Mouse (Mus musculus) kidney, postnatal 0 days (tissue): ENCODE measurements around the gene Slc38a1. TPM values are rescaled to one million over a fixed set of nuclear protein-coding genes. Genes with fewer than 3 reads are reported as not detected.
"Not testable (repeated sequence)": the region's sequence is repeated elsewhere in the genome, so short reads cannot be mapped to it uniquely, and the experiment has no call there.

Experiments used
- ATAC-seq: fragments of 200-750 bp; cut with Nextera tagmentation; replicated peaks from 2 replicates; pipeline ENCODE4 v1.8.0; 2017; ENCODE audit warnings: low read depth, moderate number of reproducible peaks, moderate TSS enrichment, moderate library complexity; ENCODE audit not compliant: low FRiP score
- DNase-seq: peaks from one replicate; pipeline ENCODE4 v3.0.0-alpha.2; 2016; ENCODE audit warnings: low spot score
- H3K27ac ChIP-seq: fragments of 300-500 bp; sonication (generic); 2 replicates; pipeline ENCODE4 v1.5.1; 2014; ENCODE audit warnings: mild to moderate bottlenecking
- H3K27me3 ChIP-seq: fragments of 300-500 bp; sonication (generic); 2 replicates; pipeline ENCODE4 v1.6.1; 2014; ENCODE audit warnings: low read length, mixed read lengths; ENCODE audit not compliant: insufficient read depth
- H3K36me3 ChIP-seq: fragments of 300-500 bp; sonication (generic); 2 replicates; pipeline ENCODE4 v1.6.1; 2014; ENCODE audit warnings: low read length, mixed read lengths; ENCODE audit not compliant: insufficient read depth
- H3K4me1 ChIP-seq: fragments of 300-500 bp; sonication (generic); replicated peaks from 2 replicates; pipeline ENCODE4 v1.6.1; 2014; ENCODE audit warnings: antibody characterized with exemption, low read length, mixed read lengths; ENCODE audit not compliant: insufficient read depth
- H3K4me2 ChIP-seq: fragments of 300-500 bp; sonication (generic); 2 replicates; pipeline ENCODE4 v1.6.1; 2014; ENCODE audit warnings: mild to moderate bottlenecking, low read length, moderate library complexity, mixed read lengths
- H3K4me3 ChIP-seq: fragments of 300-500 bp; sonication (generic); replicated peaks from 2 replicates; pipeline ENCODE4 v1.5.1; 2014; ENCODE audit warnings: low read depth, low read length
- H3K9ac ChIP-seq: fragments of 300-500 bp; sonication (generic); 2 replicates; pipeline ENCODE4 v1.6.1; 2014; ENCODE audit warnings: low read depth, low read length
- H3K9me3 ChIP-seq: fragments of 300-500 bp; sonication (generic); replicated peaks from 2 replicates; pipeline ENCODE4 v1.6.1; 2016; ENCODE audit warnings: low read length, inconsistent platforms, mixed read lengths
- CTCF ChIP-seq: IDR thresholded peaks from 2 replicates; pipeline ENCODE4 v1.5.1; 2016; ENCODE audit warnings: antibody characterized with exemption, low read depth, mild to moderate bottlenecking, moderate library complexity
- WGBS: fragments of 180-500 bp; shearing (Covaris S2); extraction: QIAGEN DNeasy Blood & Tissue Kit; methylation state at CpG from one replicate; pipeline ENCODE4 v1.1.7; 2014; 5-methylcytosine and 5-hydroxymethylcytosine counted together
- polyA plus RNA-seq: library from polyadenylated mRNA; unstranded; fragments of >200 nt; fragmentation: Nextera tagmentation; extraction: Ambion mirVana; gene quantifications from 2 replicates; pipeline ENCODE4 v1.2.1, GENCODE M21; 2015

Gene Slc38a1
- polyA plus RNA-seq, 1 experiment from 2014 or later, result 44.3 TPM

DNA sequence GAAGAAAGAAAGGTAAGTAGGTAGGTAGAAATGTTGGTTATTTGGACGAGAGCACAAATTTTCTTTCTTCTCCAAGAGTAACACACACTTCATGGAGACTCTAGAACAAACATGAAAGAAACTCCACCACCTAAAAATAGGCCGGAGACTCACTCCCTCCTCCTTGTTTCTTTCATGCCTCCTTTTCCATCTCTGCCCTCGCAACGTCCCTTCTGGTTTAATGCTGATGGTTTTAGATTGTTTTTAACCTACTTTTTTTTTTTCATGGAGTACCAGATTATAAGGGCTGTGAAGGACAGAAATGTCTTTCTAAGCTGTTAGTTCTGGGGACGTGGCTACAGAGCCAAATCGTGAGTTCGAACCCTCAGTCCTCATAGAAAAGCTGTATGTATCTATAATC is 14.5 kb downstream of the Slc38a1 start:
- Histone ChIP-seq H3K27ac (no peak overlapping the region), H3K36me3 (peaks cover 7% of the 10 kb centered on the region; the same call in 1 of the 2 replicates), H3K27me3 (no peaks in the 10 kb centered on the region), H3K4me2 (no peak overlapping the region), H3K9me3 (no peaks in the 10 kb centered on the region), H3K4me3 (no peak overlapping the region), H3K4me1 (no peaks in the 10 kb centered on the region), H3K9ac (no peak overlapping the region)
- 91% methylated on average over 7 of the region's 7 CpGs for WGBS
- DNase-seq (no peak), ATAC-seq (no peak)
- TF ChIP-seq CTCF, result no peak

DNA sequence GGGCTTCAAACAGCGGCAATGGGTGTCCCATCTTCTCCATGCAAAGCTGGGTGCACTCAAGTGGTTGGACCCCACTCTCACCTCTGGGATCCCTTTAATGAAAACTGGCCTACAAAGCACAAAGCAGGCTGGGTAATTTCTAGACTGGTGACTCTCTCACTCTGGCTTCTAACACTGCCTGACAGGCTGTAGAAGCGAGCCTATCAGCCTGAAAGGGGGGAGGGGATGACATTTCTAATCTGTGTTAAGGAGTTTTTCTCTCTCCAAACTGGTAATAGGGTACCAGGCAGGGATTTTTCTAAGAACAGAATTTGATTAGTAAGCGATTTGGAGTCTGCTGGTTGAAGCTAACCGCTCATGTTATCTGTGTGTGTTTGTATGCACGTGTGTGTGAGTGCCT is 15.8 kb downstream of the Slc38a1 start:
- Histone ChIP-seq H3K4me3 (no peak overlapping the region), H3K9me3 (no peaks in the 10 kb centered on the region), H3K4me2 (no peak overlapping the region), H3K36me3 (peaks cover 9% of the 10 kb centered on the region; the same call in 1 of the 2 replicates), H3K9ac (no peak overlapping the region), H3K27ac (no peak overlapping the region), H3K27me3 (no peaks in the 10 kb centered on the region), H3K4me1 (no peaks in the 10 kb centered on the region)
- WGBS, result 75% methylated on average over 5 of the region's 5 CpGs
- no peak for DNase-seq
- TF ChIP-seq CTCF, result no peak
- no peak for ATAC-seq

DNA sequence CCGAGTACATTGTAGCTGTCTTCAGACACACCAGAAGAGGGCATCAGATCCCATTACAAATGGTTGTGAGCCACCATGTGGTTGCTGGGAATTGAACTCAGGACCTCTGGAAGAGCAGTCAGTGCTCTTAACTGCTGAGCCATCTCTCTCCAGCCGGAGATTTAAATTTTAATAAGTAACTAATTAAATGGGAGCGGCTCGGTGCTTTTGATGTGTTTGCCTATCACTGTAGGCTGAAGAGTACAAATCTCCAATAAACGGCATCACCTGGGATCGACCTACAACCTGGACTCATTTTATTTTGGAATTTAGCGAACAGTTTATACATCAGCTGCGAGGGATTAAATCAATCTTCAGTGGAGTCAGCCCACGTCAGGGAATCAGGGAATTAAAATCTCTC is 17.7 kb downstream of the Slc38a1 start:
- not testable (repeated sequence) for H3K9ac ChIP-seq, H3K4me2 ChIP-seq, ATAC-seq, H3K4me3 ChIP-seq, H3K27ac ChIP-seq, H3K4me1 ChIP-seq, DNase-seq, H3K9me3 ChIP-seq, H3K36me3 ChIP-seq, H3K27me3 ChIP-seq
- 80% methylated on average over 9 of the region's 9 CpGs for WGBS

DNA sequence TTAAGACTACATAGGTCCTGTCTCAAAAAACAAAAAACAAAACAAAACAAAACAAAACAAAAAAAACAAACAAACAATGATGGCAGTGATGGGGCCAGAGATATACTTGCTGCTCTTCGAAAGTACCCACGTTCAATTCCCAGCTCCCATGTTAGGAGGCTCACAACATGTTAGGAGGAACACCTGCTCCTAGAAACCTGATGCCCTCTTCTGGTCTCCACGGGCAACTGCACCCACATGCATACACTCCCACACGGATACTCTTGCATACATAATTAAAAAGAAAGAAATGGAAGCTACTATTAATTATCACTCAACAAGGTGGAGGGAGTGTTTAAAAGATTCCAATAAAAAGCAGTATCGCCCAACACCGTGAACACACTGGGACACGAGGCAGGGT is 20.3 kb downstream of the Slc38a1 start:
- Histone ChIP-seq H3K27ac (no peak overlapping the region), H3K36me3 (peaks cover 9% of the 10 kb centered on the region; the same call in 1 of the 2 replicates), H3K4me1 (no peaks in the 10 kb centered on the region), H3K9ac (no peak overlapping the region), H3K9me3 (no peaks in the 10 kb centered on the region), H3K4me3 (no peak overlapping the region), H3K4me2 (no peak overlapping the region), H3K27me3 (no peaks in the 10 kb centered on the region)
- TF ChIP-seq CTCF, result no peak; the same call in 1 of the 2 replicates
- DNase-seq, result no peak
- 95% methylated on average over 7 of the region's 7 CpGs for WGBS
- ATAC-seq, result no peak

DNA sequence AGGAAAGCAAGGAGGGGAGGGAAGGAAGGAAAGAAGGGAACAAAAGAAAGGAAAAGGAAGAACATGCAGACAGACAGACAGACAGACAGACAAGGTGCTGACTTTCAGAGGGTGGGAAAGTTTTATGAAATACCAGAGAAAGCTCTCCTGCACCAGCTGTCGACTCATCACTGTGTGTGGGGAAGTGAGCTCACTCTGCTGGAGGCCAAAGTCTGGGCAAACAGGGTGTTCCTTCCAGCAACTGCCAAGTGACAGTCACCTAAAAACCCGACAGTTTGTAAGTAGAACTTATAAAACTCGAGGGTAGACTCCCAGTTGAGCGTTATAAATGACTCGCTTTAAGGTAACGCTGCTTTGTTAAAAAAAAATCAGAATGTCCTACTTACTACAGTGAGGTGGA is 21.0 kb downstream of the Slc38a1 start:
- no peak for TF ChIP-seq CTCF
- no peak for DNase-seq
- WGBS, result 86% methylated on average over 6 of the region's 6 CpGs

DNA sequence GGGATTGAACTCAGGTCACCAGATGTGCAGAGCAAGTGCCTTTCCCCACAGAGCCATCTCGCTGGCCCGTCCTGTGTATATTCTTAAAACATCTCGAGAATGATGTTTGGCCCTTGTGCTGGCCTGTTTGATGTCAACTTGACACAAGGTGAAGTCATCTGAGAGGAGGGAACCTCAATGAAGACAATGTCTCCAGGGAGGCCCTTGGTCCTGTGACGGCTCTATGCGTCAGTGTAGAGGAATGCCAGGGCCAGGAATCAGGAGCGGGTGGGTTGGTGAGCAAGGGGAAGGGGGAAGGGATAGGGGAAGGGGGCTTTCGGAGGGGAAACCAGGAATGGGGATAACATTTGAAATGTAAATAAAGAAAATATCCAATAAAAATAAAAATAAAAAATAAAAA is 25.2 kb downstream of the Slc38a1 start:
- no peaks in the 10 kb centered on the region for H3K4me1 ChIP-seq
- TF ChIP-seq CTCF, result no peak
- H3K36me3 ChIP-seq, result peaks cover 30% of the 10 kb centered on the region
- no peak overlapping the region for H3K4me3 ChIP-seq
- no peak for ATAC-seq
- no peak overlapping the region for H3K4me2 ChIP-seq
- H3K9me3 ChIP-seq, result 0 out of 2 replicates have a peak, but pooled peaks cover 3% of the 10 kb centered on the region
- no peak for DNase-seq
- WGBS, result 93% methylated on average over 7 of the region's 7 CpGs
- no peak overlapping the region for H3K27ac ChIP-seq
- no peaks in the 10 kb centered on the region for H3K27me3 ChIP-seq
- H3K9ac ChIP-seq, result no peak overlapping the region

More for the DNA sequence above, 21.0 kb downstream of the Slc38a1 start:
- no peak overlapping the region for H3K9ac ChIP-seq
- H3K27ac ChIP-seq, result no peak overlapping the region
- H3K36me3 ChIP-seq, result peaks cover 12% of the 10 kb centered on the region; the same call in 1 of the 2 replicates
- no peak overlapping the region for H3K4me3 ChIP-seq
- ATAC-seq, result no peak
- no peak overlapping the region for H3K4me2 ChIP-seq
- no peaks in the 10 kb centered on the region for H3K4me1 ChIP-seq
- H3K9me3 ChIP-seq, result no peaks in the 10 kb centered on the region
- H3K27me3 ChIP-seq, result no peaks in the 10 kb centered on the region

DNA sequence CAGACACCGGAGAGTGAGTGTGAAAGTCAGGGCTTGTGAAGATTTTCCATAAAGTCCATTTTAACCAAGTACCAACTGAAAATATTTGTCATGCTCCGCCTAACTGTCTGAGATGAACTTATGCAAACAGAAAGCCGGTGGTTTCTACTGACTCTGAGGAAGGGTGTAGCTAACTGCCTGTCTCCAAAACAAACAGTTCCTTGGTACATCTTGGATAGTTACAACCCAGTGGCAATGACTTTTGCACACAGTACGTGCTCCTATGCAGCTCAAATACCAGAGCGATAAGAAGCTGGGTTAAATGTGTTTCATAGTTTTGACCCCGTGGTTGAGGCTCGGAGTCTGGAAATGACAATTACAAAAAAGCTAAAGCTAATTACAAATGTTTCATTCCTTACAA is 34.0 kb downstream of the Slc38a1 start:
- DNase-seq (no peak), ATAC-seq (no peak)
- TF ChIP-seq CTCF, result no peak
- H3K27ac ChIP-seq, result no peak overlapping the region
- H3K9ac ChIP-seq, result no peak overlapping the region
- peaks cover 9% of the 10 kb centered on the region; the same call in 1 of the 2 replicates for H3K4me1 ChIP-seq
- no peak overlapping the region for H3K4me3 ChIP-seq
- H3K9me3 ChIP-seq, result no peaks in the 10 kb centered on the region
- H3K4me2 ChIP-seq, result no peak overlapping the region
- H3K36me3 ChIP-seq, result peaks cover 13% of the 10 kb centered on the region; the same call in 1 of the 2 replicates
- WGBS, result 70% methylated on average over 7 of the region's 7 CpGs
- H3K27me3 ChIP-seq, result no peaks in the 10 kb centered on the region
